Mouse (Mus musculus) stomach, embryonic 16.5 days (tissue): ENCODE results near the gene Ermap. TPM values are rescaled to one million over a fixed set of nuclear protein-coding genes. Genes with fewer than 3 reads are reported as not detected.

Experiments
- ATAC-seq: fragments of 200-750 bp; cut with Nextera tagmentation; 2 replicates; pipeline ENCODE4 v1.8.0; 2017; ENCODE audit warnings: moderate number of reproducible peaks, moderate TSS enrichment; ENCODE audit not compliant: insufficient read depth, low FRiP score
- H3K27ac ChIP-seq: fragments of 300-500 bp; sonication (generic); 2 replicates; pipeline ENCODE4 v1.5.1; 2014; ENCODE audit warnings: low read length
- H3K27me3 ChIP-seq: fragments of 300-500 bp; sonication (generic); 2 replicates; pipeline ENCODE4 v1.6.1; 2014; ENCODE audit warnings: low read length, control low read depth, mixed read lengths; ENCODE audit not compliant: control insufficient read depth, insufficient read depth
- H3K36me3 ChIP-seq: fragments of 300-500 bp; sonication (generic); 2 replicates; pipeline ENCODE4 v1.6.1; 2014; ENCODE audit warnings: low read length; ENCODE audit not compliant: control insufficient read depth, insufficient read depth
- H3K4me1 ChIP-seq: fragments of 300-500 bp; sonication (generic); 2 replicates; pipeline ENCODE4 v1.6.1; 2014; ENCODE audit warnings: low read length, control low read depth, mixed read lengths; ENCODE audit not compliant: control insufficient read depth, insufficient read depth
- H3K4me2 ChIP-seq: fragments of 300-500 bp; sonication (generic); 2 replicates; pipeline ENCODE4 v1.6.1; 2014; ENCODE audit warnings: low read depth, low read length, mixed read lengths
- H3K4me3 ChIP-seq: fragments of 300-500 bp; sonication (generic); replicated peaks from 2 replicates; pipeline ENCODE4 v1.5.1; 2014; ENCODE audit warnings: mild to moderate bottlenecking, low read length
- H3K9ac ChIP-seq: fragments of 300-500 bp; sonication (generic); 2 replicates; pipeline ENCODE4 v1.6.1; 2014; ENCODE audit warnings: low read length
- H3K9me3 ChIP-seq: fragments of 300-500 bp; sonication (generic); replicated peaks from 2 replicates; pipeline ENCODE4 v1.6.1; 2016; ENCODE audit warnings: low read length, control low read depth; ENCODE audit not compliant: control insufficient read depth
- WGBS: fragments of 180-500 bp; shearing (Covaris S2); extraction: QIAGEN DNeasy Blood & Tissue Kit; methylation state at CpG from one replicate; pipeline ENCODE4 v1.1.7; 2014; 5-methylcytosine and 5-hydroxymethylcytosine counted together
- polyA plus RNA-seq: library from polyadenylated mRNA; unstranded; fragments of >200 nt; fragmentation: Nextera tagmentation; extraction: Ambion mirVana; gene quantifications from 2 replicates; pipeline ENCODE4 v1.2.1, GENCODE M21; 2015

The Ermap gene
- polyA plus RNA-seq, 1 experiment from 2014 or later = 17.0 TPM

DNA sequence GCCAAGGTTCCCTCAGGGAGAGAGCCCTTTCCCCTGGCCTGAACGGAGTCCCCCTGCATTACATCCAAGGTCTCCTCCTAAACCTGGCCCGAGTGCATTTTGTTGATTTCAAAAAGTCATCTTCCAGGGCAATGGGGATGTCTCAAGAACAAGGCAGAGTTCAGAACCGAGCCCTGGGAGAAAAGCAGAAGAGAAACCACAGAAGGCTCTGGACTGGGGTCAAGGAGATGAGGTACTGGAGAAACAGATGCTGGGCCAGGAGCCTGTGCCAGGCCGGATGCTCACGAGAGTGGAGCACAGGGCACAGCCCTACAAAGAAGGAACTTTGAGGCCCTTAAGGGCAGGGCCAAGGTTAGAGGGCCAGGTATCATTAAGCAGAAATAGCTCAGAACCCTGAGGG is 12.1 kb downstream of the Ermap start:
- WGBS = 70% methylated on average over 5 of the region's 5 CpGs
- Histone ChIP-seq H3K4me3 (no peak overlapping the region), H3K4me1 (peaks cover 5% of the 10 kb centered on the region), H3K27ac (no peak overlapping the region), H3K27me3 (no peaks in the 10 kb centered on the region), H3K9me3 (no peaks in the 10 kb centered on the region), H3K9ac (no peak overlapping the region), H3K4me2 (no peak overlapping the region), H3K36me3 (no peaks in the 10 kb centered on the region)
- ATAC-seq = no peak

DNA sequence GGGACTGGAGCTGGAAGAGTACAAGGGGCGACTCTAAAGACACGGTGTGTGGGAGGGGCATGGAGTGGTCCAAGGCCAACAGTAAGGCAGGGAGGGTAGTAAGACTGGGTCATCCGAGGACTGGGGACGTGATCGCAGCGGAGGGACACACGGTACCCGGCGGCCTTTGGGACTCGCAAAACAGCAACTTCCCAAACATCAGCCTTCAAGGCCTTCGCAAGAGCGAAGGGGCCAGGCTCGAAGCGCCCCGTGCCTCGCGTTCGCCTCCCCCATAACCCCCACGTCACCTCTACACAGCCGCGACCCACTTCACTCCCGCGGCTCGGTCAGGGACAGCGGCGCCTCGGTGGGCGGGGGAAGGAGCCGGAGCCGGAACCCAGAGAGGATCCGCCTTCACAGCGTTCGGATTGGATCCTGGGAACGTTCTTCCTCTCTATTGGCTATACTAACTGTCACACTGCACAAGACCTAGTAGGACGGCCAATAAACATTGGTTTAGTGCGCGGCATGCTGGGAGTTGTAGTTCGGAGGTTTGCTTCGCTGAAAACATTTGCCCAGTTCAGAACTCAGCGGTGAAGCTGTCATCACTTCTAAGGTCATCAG is 15.9 kb downstream of the Ermap start, which contains the start of gene Zfp691:
Gene Zfp691 (minus strand): TSS at position 345 of the 603 bp plus-strand sequence.
- Histone ChIP-seq H3K4me2 (peak within 1 kb of the TSS; percentile 90), H3K9ac (peak within 1 kb of the TSS; percentile 92), H3K4me1 (peaks cover 9% of the 10 kb centered on the region), H3K9me3 (no peaks in the 10 kb centered on the region), H3K27me3 (no peaks in the 10 kb centered on the region), H3K36me3 (peaks cover 6% of the 10 kb centered on the region), H3K4me3 (peak within 1 kb of the TSS; percentile 83), H3K27ac (no peak within 1 kb of the TSS)
- peak; percentile 100 for ATAC-seq
- WGBS = under 1% methylated on average over 40 of the region's 40 CpGs

DNA sequence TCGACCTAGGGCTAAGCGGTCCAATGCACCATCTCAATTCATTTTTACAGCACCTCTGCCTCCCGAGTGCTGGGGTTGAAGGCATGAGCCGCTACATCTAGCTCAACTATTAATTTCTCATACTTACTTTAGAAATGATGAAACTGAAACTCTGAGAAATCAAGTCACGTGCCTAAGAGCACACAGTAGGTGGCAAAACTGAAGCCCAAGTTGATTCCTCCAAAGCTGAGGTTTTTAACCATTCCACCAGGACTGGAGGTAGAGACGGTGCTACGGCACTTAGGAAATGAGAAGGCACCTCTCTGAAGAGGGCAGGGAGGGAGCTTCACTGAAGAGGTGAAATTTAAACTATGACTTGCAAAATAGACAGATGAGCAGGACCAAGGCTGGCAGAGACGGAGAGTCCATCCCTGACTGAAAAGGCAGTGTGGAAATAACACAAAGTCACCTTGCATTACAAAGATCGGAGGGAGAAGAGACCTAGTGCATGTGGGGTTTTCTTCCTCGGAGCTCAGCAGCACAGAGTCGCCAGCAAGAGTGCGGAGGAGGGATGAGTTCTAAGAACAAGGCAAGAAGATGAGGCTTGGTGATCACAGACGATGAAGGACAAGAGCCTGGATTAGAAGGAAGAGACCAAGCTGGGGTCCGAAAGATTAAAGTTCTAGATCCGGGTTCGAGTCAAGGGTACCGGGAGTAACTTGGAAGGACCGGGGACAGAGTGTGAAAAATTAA is 16.7 kb downstream of the Ermap start:
- H3K4me2 ChIP-seq = peak overlapping the region; percentile 90
- peaks cover 6% of the 10 kb centered on the region for H3K36me3 ChIP-seq
- no peaks in the 10 kb centered on the region for H3K9me3 ChIP-seq
- no peak overlapping the region for H3K27ac ChIP-seq
- H3K4me3 ChIP-seq = peak overlapping the region; percentile 83
- WGBS = 33% methylated on average over 18 of the region's 18 CpGs
- H3K9ac ChIP-seq = peak overlapping the region; percentile 92
- peaks cover 9% of the 10 kb centered on the region for H3K4me1 ChIP-seq
- H3K27me3 ChIP-seq = no peaks in the 10 kb centered on the region
- ATAC-seq = no peak

DNA sequence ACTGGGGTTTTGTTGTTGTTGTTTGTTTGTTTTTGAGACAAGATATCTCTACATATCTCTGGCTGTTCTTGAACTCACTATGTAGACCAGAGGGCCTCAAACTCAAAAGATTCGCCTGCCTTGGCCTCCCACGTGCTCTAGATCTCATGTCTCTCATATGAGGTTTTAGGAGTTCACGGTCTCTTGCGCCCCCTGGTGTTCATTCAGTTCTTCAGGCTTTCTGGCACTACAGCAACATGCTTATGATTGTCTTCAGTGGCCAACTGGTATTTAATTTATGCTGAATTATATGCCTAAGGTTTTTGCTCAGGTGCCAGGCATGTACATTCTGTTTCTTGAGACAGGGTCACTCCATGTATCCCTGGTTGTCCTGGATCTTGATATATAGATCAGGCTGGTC is 22.1 kb downstream of the Ermap start:
- H3K4me2 ChIP-seq = no peak overlapping the region
- 5% methylated on average over 4 of the region's 4 CpGs for WGBS
- peaks cover 4% of the 10 kb centered on the region; the same call in 1 of the 2 replicates for H3K4me1 ChIP-seq
- no peak overlapping the region for H3K27ac ChIP-seq
- no peak overlapping the region for H3K9ac ChIP-seq
- ATAC-seq = peak; percentile 50; the same call in 1 of the 2 replicates
- H3K9me3 ChIP-seq = no peaks in the 10 kb centered on the region
- no peaks in the 10 kb centered on the region for H3K27me3 ChIP-seq
- H3K36me3 ChIP-seq = peaks cover 6% of the 10 kb centered on the region
- H3K4me3 ChIP-seq = no peak overlapping the region

DNA sequence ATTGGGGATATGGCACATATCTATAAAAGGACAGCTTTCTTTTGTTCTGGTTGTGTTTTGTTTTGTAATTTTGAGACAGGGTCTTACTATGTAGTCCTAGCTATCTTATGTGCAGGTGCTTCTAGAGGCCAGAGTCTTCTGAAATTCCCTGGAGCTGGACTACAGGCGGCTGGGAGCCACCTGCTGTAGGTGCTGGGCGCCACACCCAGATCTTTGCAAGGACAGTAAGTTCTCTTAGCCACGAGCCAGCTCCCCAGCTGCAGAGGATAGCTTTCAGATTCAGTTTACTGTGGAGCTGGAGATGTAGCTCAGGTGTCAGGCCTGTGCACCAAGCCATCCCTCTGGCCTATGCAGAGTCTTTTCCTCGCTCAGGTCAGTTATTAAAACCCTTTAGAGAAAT is 22.7 kb downstream of the Ermap start:
- H3K9ac ChIP-seq = no peak overlapping the region
- no peaks in the 10 kb centered on the region for H3K4me1 ChIP-seq
- H3K27ac ChIP-seq = no peak overlapping the region
- no peak for ATAC-seq
- WGBS = 66% methylated on average over 4 of the region's 4 CpGs
- H3K4me2 ChIP-seq = no peak overlapping the region
- H3K4me3 ChIP-seq = no peak overlapping the region
- H3K27me3 ChIP-seq = no peaks in the 10 kb centered on the region
- peaks cover 6% of the 10 kb centered on the region for H3K36me3 ChIP-seq
- H3K9me3 ChIP-seq = no peaks in the 10 kb centered on the region

DNA sequence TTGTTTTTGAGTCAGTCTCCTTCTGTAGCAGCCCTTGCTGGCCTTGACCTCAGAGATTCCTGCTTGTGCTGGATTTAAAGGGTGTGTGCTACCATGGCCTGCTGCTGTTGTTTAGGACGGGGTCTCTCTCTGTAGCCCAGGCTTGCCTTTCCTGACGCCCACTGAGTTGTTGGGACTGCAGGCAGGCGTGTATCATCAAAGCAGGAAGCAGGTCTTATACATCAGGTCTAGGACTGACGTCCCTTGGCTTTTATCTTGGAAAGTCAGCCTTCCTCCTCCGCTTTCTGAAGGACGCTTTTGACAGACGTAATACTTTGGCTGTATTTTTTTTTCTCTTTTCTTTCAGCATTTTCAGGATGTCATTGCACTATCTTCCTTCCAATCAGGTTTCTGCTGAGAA is 23.9 kb downstream of the Ermap start:
- Histone ChIP-seq H3K4me3 (no peak overlapping the region), H3K4me1 (no peaks in the 10 kb centered on the region), H3K9me3 (no peaks in the 10 kb centered on the region), H3K9ac (no peak overlapping the region), H3K4me2 (no peak overlapping the region), H3K36me3 (peaks cover 6% of the 10 kb centered on the region), H3K27me3 (no peaks in the 10 kb centered on the region), H3K27ac (no peak overlapping the region)
- WGBS = 71% methylated on average over 7 of the region's 7 CpGs
- no peak for ATAC-seq

DNA sequence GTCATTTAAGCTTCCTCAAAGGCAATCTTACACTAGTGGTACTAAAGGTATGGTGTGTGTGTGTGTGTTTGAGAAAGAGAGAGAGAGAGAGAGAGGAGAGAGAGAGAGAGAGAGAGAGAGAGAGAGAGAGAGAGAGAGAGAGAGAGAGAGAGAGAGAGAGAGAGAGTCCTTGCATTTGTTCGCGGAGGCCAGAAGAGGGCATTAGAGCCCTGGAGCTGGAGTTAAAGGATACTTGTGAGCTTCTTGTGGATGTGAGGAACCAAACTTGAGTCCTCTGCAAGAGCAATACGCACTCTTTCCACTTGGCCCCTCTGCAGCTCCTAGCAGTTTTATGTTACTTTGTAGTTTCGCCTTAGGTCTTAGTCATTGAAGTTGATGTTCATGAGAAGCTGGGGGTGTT is 26.8 kb downstream of the Ermap start:
- Histone ChIP-seq H3K4me2 (no peak overlapping the region), H3K9ac (no peak overlapping the region)

DNA sequence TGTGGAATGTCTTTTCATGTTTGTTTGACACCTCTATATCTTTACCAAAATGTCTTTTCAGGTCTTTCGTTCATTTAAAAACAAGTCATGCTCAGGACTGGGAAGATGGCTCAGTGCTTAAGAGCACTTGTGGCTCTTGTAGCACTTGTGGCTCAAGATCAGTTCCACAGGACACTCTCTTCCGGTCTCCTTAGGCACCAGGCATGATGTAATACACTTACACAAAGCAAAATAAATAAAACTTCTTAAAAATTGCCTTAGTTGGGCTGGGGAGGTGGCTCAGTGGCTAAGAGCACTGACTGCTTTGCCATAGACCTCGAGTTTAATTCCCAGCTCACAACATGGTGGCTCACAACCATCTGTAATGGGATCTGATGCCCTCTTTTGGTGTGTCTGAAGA is 28.5 kb downstream of the Ermap start:
- no peak for ATAC-seq
- Histone ChIP-seq H3K36me3 (no peaks in the 10 kb centered on the region), H3K4me3 (no peak overlapping the region), H3K27me3 (no peaks in the 10 kb centered on the region), H3K4me1 (no peaks in the 10 kb centered on the region), H3K9me3 (no peaks in the 10 kb centered on the region), H3K9ac (no peak overlapping the region), H3K27ac (no peak overlapping the region), H3K4me2 (no peak overlapping the region)
- 71% methylated on average over 3 of the region's 3 CpGs for WGBS

More for the DNA sequence above, 26.8 kb downstream of the Ermap start:
- no peak for ATAC-seq
- no peaks in the 10 kb centered on the region for H3K9me3 ChIP-seq
- H3K36me3 ChIP-seq = no peaks in the 10 kb centered on the region
- H3K4me1 ChIP-seq = no peaks in the 10 kb centered on the region
- no peak overlapping the region for H3K27ac ChIP-seq
- 72% methylated on average over 4 of the region's 4 CpGs for WGBS
- no peak overlapping the region for H3K4me3 ChIP-seq
- no peaks in the 10 kb centered on the region for H3K27me3 ChIP-seq

DNA sequence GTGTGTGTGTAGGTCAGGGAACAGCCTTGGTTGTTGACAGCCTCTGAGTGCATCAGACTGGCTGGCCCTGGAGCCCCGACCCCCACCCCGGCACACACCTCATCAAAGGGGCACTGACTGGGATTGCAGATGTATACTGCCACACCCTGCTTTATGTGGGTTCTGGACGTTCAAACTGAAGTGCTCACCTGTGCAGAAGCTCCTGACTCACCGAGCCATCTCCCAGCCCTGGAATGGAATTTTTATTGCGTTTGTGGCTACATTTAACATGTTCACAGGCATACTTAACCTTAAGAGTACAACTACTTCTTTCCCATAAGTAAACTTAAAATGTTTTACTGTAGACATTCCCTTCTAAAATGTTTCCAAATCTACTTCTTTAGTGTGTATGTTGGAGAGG is 31.9 kb downstream of the Ermap start:
- Histone ChIP-seq H3K9me3 (no peaks in the 10 kb centered on the region), H3K36me3 (no peaks in the 10 kb centered on the region), H3K4me3 (no peak overlapping the region), H3K4me1 (no peaks in the 10 kb centered on the region), H3K4me2 (no peak overlapping the region), H3K9ac (no peak overlapping the region), H3K27me3 (no peaks in the 10 kb centered on the region), H3K27ac (no peak overlapping the region)
- WGBS = 66% methylated on average over 5 of the region's 5 CpGs
- no peak for ATAC-seq
